Mouse (Mus musculus) myocyte (in vitro differentiated cells): ENCODE measurements around the gene Tma16.

Experiments used
- POLR2A ChIP-seq: IDR thresholded peaks from one replicate; pipeline ENCODE4 v1.6.1; 2011; ENCODE audit warnings: low read depth, mild to moderate bottlenecking, control low read depth, moderate library complexity; ENCODE audit not compliant: insufficient read length
- TCF3 ChIP-seq: IDR thresholded peaks from one replicate; pipeline ENCODE4 v1.6.1; 2011; ENCODE audit warnings: low read depth, control low read depth; ENCODE audit not compliant: insufficient read length

DNA sequence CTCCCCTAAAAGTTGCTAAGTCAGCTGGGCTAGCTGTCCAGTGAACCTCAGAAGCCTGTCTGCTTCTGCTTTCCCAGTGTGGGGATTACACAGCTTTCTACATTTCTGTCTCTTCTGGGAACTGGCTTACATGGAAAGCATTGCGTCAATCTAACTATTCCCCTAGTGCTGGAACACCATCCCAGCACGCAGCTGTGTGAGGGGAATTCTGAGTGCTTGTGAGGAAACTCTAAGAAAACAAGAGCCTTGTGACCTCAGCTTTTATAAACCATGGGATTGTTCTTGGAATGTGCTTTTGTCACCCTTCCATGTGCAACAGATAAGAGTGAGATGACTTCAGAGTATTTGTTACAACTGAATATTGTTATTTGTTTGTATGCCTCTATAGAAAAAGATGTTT is 8.2 kb upstream of the Tma16 start:
- TF ChIP-seq POLR2A (no peak), TCF3 (no peak)
